Mouse (Mus musculus): Measurements from ENCODE around the gene Ptpn1.

DNA sequence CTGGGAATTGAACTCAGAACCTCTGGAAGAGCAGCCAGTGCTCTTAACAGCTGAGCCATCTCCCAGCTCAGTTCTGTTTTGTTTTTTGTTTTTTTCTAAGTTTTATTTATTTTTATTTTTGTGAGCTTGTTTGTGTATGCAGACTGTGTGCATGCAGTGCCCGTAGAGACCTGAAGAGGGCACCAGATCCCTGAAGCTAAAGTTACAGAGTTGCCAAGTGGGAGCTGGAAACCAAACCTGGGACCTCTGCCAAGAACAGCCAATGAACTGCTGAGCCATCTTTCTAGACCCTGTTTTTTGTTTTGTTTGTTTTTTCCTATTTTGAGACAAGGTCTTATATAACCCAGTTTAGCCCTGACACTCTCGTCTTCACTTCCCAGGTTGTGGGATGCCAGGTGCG, 96.5 kb downstream of the Ptpn1 start:
- TF ChIP-seq CTCF (IDR thresholded peaks at IDR 0.05; ENCODE audit: borderline replicate concordance, insufficient read depth, low read length) = no peak
- no peak for TF ChIP-seq POLR2A (IDR thresholded peaks at IDR 0.05; ENCODE audit: low read depth, low read length)

Data from embryonic fibroblast, embryonic 13.5 days (primary cell).